Mouse (Mus musculus) heart, embryonic 12.5 days (tissue): ENCODE results near the gene Glb1. TPM values are rescaled to one million over a fixed set of nuclear protein-coding genes. Genes with fewer than 3 reads are reported as not detected.

Source experiments
- ATAC-seq: fragments of 200-750 bp; cut with Nextera tagmentation; 2 replicates; pipeline ENCODE4 v1.8.0; 2017; ENCODE audit warnings: moderate TSS enrichment, moderate library complexity; ENCODE audit not compliant: insufficient number of reproducible peaks, low FRiP score
- H3K27ac ChIP-seq: fragments of 300-500 bp; sonication (generic); 2 replicates; pipeline ENCODE4 v1.5.1; 2016; ENCODE audit warnings: mild to moderate bottlenecking, moderate library complexity; ENCODE audit not compliant: poor library complexity, severe bottlenecking
- H3K27me3 ChIP-seq: fragments of 300-500 bp; sonication (generic); replicated peaks from 2 replicates; pipeline ENCODE4 v1.6.1; 2016; ENCODE audit warnings: mild to moderate bottlenecking, moderate library complexity
- H3K36me3 ChIP-seq: fragments of 300-500 bp; sonication (generic); 2 replicates; pipeline ENCODE4 v1.6.1; 2016; ENCODE audit warnings: mild to moderate bottlenecking, moderate library complexity
- H3K4me1 ChIP-seq: fragments of 300-500 bp; sonication (generic); replicated peaks from 2 replicates; pipeline ENCODE4 v1.6.1; 2016; ENCODE audit warnings: mild to moderate bottlenecking
- H3K4me2 ChIP-seq: fragments of 300-500 bp; sonication (generic); 2 replicates; pipeline ENCODE4 v1.6.1; 2016; ENCODE audit warnings: mild to moderate bottlenecking, moderate library complexity
- H3K4me3 ChIP-seq: fragments of 300-500 bp; sonication (generic); 2 replicates; pipeline ENCODE4 v1.5.1; 2016; ENCODE audit warnings: mild to moderate bottlenecking
- H3K9ac ChIP-seq: fragments of 300-500 bp; sonication (generic); 2 replicates; pipeline ENCODE4 v1.6.1; 2016; ENCODE audit warnings: mild to moderate bottlenecking, moderate library complexity
- H3K9me3 ChIP-seq: fragments of 300-500 bp; sonication (generic); replicated peaks from 2 replicates; pipeline ENCODE4 v1.6.1; 2016; ENCODE audit warnings: mild to moderate bottlenecking, moderate library complexity
- WGBS: fragments of 180-500 bp; shearing (Covaris S2); methylation state at CpG from one replicate; pipeline ENCODE4 v1.1.7; 2016; 5-methylcytosine and 5-hydroxymethylcytosine counted together
- polyA plus RNA-seq: library from polyadenylated mRNA; unstranded; fragments of >200 nt; fragmentation: Nextera tagmentation; extraction: Ambion mirVana; gene quantifications from 2 replicates; pipeline ENCODE4 v1.2.1, GENCODE M21; 2016

Gene Glb1
- polyA plus RNA-seq, 1 experiment from 2014 or later = 46.2 TPM

DNA sequence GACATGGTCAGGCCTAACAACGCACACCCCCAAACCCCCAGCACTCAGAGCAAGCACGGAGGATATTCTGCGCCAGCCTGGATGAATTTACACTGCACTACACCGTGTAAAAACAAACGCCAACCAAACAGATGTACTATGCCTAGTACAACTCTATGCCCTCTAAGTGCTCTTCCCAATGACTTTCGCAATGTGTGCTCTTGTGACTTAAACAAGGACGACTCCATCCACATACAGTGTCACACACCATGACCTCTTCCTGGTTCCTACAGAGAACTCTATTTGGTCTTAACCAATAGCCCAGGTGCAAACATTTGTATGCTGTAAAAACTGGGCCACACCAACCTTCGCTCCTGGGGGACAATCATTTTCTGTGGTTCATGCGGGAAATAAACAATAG lies 121.6 kb downstream of the Glb1 start:
- WGBS = 86% methylated on average over 9 of the region's 9 CpGs
- no peak overlapping the region for H3K4me2 ChIP-seq
- no peaks in the 10 kb centered on the region for H3K36me3 ChIP-seq
- H3K4me3 ChIP-seq = no peak overlapping the region
- H3K27me3 ChIP-seq = no peaks in the 10 kb centered on the region
- no peak for ATAC-seq
- H3K9ac ChIP-seq = no peak overlapping the region
- H3K4me1 ChIP-seq = peaks cover 18% of the 10 kb centered on the region
- H3K27ac ChIP-seq = no peak overlapping the region
- no peaks in the 10 kb centered on the region for H3K9me3 ChIP-seq

Other genes with a start within 250 kb of the Glb1 start
- not detected in 2 replicates for gene Bcl2a1c, start 70.9 kb upstream of the Glb1 start, polyA plus RNA-seq
- 144 and 150 TPM in 2 replicates for gene Crtap, start 10.4 kb upstream of the Glb1 start, polyA plus RNA-seq
- gene Tmppe, start within 50 bp of the Glb1 start, polyA plus RNA-seq = 11.4 and 11.9 TPM in 2 replicates
- not detected in 2 replicates for gene Ccr4, start 103.8 kb downstream of the Glb1 start, polyA plus RNA-seq
- 0.64 and 1.3 TPM in 2 replicates for gene C130032M10Rik, start 114.6 kb downstream of the Glb1 start, polyA plus RNA-seq
- 0.40 and 0.63 TPM in 2 replicates for gene Trim71, start 163.3 kb downstream of the Glb1 start, polyA plus RNA-seq
- 39.4 and 40.8 TPM in 2 replicates for gene Cnot10, start 239.1 kb downstream of the Glb1 start, polyA plus RNA-seq